Mouse (Mus musculus): Measurements from ENCODE around the gene Manbal. TPM values are rescaled to one million over a fixed set of nuclear protein-coding genes. Genes with fewer than 3 reads are reported as not detected.
A peak's percentile ranks its signal among the peaks of the same experiment; 100 is the strongest.

Manbal gene
- total RNA-seq (2014; rRNA removed) (3.3 and 3.8 TPM in 2 replicates), polyA plus RNA-seq (2012; rRNA removed) (28.5 and 31.9 TPM in 2 replicates)

DNA sequence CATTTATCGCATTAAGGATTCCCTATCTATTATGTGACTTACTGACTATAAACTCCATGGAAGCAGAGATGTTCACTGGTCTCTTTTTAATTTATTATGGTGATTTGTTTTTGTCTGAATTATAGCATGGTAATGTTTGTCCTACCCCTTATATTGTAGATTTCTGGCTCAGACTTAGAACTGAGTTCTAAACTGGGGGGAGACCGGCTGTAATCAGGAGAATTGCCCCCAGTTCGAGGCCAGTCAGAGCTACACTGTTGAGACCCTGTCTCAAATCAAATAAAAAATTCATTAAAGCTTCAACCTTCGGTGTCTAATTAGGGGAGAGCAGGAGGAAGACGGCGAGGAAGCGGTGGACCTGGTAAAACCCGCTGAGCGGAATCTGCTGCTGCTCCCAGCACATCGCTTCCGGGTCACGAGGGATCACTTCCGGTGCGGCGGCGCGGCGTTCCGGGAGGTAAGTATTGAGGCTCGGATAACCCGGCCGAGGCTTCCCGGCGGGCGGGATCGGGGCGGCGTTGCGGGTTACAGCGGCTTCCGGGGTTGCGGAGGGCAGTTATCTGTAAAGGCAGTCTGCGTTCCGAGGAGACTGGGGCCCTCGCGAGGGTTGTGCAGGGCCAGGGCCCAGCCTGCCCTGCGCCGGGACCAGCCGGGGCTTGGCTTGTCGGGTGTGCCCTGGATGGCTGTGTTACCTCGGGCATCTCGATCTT, at the start of gene Manbal:
Gene Manbal, plus strand, starts transcription at position 411 of the 710 bp plus-strand sequence.
- peak within 1 kb of the TSS; percentile 66 for H3K4me3 ChIP-seq (ENCODE audit: insufficient read depth, low read depth, low read length)
- H3K27me3 ChIP-seq (ENCODE audit: control insufficient read depth, insufficient read depth, low read length) = no peaks in the 10 kb centered on the region
- H3K79me2 ChIP-seq (ENCODE audit: control insufficient read depth, insufficient read depth, low read length) = no peaks in the 10 kb centered on the region; the same call in 1 of the 2 replicates
- peak within 1 kb of the TSS; percentile 79 for H3K9ac ChIP-seq (ENCODE audit: low read depth, low read length)
- DNase-seq (ENCODE audit: extremely low read depth, low read depth, low spot score) = peak; percentile 70
- TF ChIP-seq CTCF (IDR thresholded peaks at IDR 0.05; ENCODE audit: low read depth, low read length) = no peak
- TF ChIP-seq POLR2A (IDR thresholded peaks at IDR 0.05; ENCODE audit: extremely low read depth, insufficient read depth, low read length) = peak; percentile 58; the same call in 1 of the 2 replicates
- no peaks in the 10 kb centered on the region for H3K36me3 ChIP-seq (ENCODE audit: control insufficient read depth, insufficient read depth, low read length)
- H3K27ac ChIP-seq (replicated peaks; ENCODE audit: insufficient read depth, low read depth, low read length) = peak within 1 kb of the TSS; percentile 64
- peaks cover 3% of the 10 kb centered on the region for H3K4me1 ChIP-seq (ENCODE audit: control insufficient read depth, insufficient read depth, low read length)
- 4% methylated on average over 42 of the region's 42 CpGs for WGBS

DNA sequence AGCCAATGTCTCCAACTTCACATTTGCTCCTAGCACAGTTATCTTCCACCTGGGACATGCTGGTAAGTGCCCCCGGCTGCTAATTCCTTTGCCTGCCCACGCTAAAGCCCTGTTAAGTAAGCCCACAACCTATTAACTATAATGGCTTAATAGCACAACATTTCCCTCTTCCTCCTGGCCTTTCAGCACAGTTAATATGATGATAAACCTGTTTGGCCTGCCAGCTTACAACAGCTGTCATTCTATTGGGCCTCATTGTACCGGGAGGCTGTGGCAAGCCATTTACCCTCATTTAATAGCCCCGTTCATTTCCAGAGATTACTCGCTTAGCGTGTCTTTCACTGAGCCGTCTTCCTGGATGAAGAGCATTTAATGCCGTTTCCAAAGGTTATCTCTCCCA, 47.3 kb upstream of the Manbal start:
- H3K79me2 ChIP-seq (ENCODE audit: control insufficient read depth, insufficient read depth, low read length) = no peaks in the 10 kb centered on the region
- DNase-seq (ENCODE audit: extremely low read depth, low read depth, low spot score) = no peak
- no peak for TF ChIP-seq CTCF (IDR thresholded peaks at IDR 0.05; ENCODE audit: low read depth, low read length)
- TF ChIP-seq POLR2A (IDR thresholded peaks at IDR 0.05; ENCODE audit: extremely low read depth, insufficient read depth, low read length) = no peak
- no peak overlapping the region for H3K27ac ChIP-seq (replicated peaks; ENCODE audit: insufficient read depth, low read depth, low read length)
- no peaks in the 10 kb centered on the region for H3K27me3 ChIP-seq (ENCODE audit: control insufficient read depth, insufficient read depth, low read length)
- no peak overlapping the region for H3K9ac ChIP-seq (ENCODE audit: low read depth, low read length)
- H3K4me3 ChIP-seq (ENCODE audit: insufficient read depth, low read depth, low read length) = no peak overlapping the region
- 93% methylated on average over 8 of the region's 8 CpGs for WGBS
- peaks cover 46% of the 10 kb centered on the region for H3K36me3 ChIP-seq (ENCODE audit: control insufficient read depth, insufficient read depth, low read length)
- no peaks in the 10 kb centered on the region for H3K4me1 ChIP-seq (ENCODE audit: control insufficient read depth, insufficient read depth, low read length)

DNA sequence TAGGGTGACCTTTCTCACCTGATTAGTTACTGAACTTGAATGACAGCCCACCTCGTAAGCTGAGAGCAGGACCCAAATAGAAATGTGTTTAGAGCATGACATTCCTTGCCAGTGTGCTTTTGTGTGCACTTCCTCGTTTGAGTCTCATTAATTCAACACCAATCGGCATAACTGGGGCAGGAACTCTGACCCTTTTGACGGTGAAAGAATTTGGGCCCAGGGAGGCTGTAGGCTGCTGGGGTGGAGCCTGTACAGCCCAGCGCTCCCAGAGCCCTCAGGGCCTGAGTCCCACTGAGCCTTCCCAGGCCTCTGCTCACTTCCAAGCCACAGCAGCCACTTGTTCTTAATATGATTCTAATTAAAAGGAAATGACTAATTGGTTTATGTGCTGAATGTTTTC, 46.5 kb upstream of the Manbal start:
- Histone ChIP-seq H3K4me1 (ENCODE audit: control insufficient read depth, insufficient read depth, low read length) (no peaks in the 10 kb centered on the region), H3K27me3 (ENCODE audit: control insufficient read depth, insufficient read depth, low read length) (no peaks in the 10 kb centered on the region), H3K27ac (replicated peaks; ENCODE audit: insufficient read depth, low read depth, low read length) (no peak overlapping the region), H3K9ac (ENCODE audit: low read depth, low read length) (no peak overlapping the region), H3K36me3 (ENCODE audit: control insufficient read depth, insufficient read depth, low read length) (peaks cover 48% of the 10 kb centered on the region), H3K79me2 (ENCODE audit: control insufficient read depth, insufficient read depth, low read length) (no peaks in the 10 kb centered on the region), H3K4me3 (ENCODE audit: insufficient read depth, low read depth, low read length) (no peak overlapping the region)
- DNase-seq (ENCODE audit: extremely low read depth, low read depth, low spot score) = no peak
- WGBS = 74% methylated on average over 5 of the region's 5 CpGs
- no peak for TF ChIP-seq POLR2A (IDR thresholded peaks at IDR 0.05; ENCODE audit: extremely low read depth, insufficient read depth, low read length)
- TF ChIP-seq CTCF (IDR thresholded peaks at IDR 0.05; ENCODE audit: low read depth, low read length) = no peak

DNA sequence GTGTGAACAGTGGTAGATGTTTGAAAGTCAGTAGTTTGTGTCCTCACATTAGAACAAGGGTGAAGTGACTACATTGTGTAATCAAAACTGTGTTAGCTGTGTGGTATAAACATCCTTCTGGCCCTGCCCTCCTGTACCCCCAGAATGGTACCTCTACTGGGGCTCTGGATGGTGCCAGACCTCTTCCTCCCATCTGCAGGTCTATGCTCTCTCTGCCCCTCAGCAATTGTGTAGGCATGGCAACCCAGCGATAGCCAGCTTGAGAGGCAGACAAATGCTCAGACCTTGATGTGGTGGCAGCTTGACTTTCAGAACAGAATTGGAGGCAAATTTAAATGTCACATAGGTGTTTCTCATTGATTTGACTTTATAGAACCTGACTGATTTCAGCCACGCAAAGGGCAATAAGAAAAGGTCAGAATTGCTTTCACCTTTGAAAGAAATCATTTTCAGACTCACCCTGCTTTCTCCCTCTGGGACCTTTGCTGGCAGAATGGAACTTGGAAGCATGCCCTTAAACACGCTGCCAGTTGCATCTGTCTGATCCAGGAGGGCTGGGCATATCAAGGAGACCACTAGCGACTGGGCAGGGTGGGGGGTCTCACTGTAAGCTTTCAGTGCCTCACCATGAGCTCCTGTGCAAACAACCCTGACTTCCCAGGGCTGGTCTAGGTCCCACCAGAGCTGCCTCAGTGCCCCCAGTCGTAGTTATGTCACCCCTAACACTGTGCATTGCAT, 45.2 kb upstream of the Manbal start:
- Histone ChIP-seq H3K4me3 (ENCODE audit: insufficient read depth, low read depth, low read length) (no peak overlapping the region), H3K27me3 (ENCODE audit: control insufficient read depth, insufficient read depth, low read length) (no peaks in the 10 kb centered on the region), H3K4me1 (ENCODE audit: control insufficient read depth, insufficient read depth, low read length) (no peaks in the 10 kb centered on the region), H3K27ac (replicated peaks; ENCODE audit: insufficient read depth, low read depth, low read length) (no peak overlapping the region), H3K79me2 (ENCODE audit: control insufficient read depth, insufficient read depth, low read length) (no peaks in the 10 kb centered on the region), H3K36me3 (ENCODE audit: control insufficient read depth, insufficient read depth, low read length) (peaks cover 55% of the 10 kb centered on the region), H3K9ac (ENCODE audit: low read depth, low read length) (no peak overlapping the region)
- 77% methylated on average over 5 of the region's 5 CpGs for WGBS
- no peak for TF ChIP-seq CTCF (IDR thresholded peaks at IDR 0.05; ENCODE audit: low read depth, low read length)
- no peak for DNase-seq (ENCODE audit: extremely low read depth, low read depth, low spot score)

DNA sequence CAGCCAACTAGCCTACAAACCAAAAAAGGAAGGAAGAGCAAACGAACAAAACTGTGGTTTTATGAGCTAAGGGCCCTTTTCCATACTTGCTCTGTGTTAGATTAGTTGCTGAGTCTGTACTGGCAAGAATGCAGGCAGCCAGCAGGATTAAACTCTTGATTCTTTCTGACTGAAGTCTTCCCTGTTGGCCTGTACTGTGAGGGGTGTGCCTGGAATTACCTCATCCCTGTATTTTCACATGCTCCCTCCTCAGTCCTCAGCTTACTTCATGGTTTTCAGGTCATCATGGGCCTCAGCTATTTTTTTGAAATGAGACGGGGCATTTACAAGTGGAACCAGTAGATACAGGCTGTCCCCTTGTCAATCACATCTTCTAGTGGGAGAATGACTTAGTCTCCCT, 42.2 kb upstream of the Manbal start:
- Histone ChIP-seq H3K27me3 (ENCODE audit: control insufficient read depth, insufficient read depth, low read length) (no peaks in the 10 kb centered on the region), H3K36me3 (ENCODE audit: control insufficient read depth, insufficient read depth, low read length) (peaks cover 40% of the 10 kb centered on the region)
- TF ChIP-seq CTCF (IDR thresholded peaks at IDR 0.05; ENCODE audit: low read depth, low read length) (no peak), POLR2A (IDR thresholded peaks at IDR 0.05; ENCODE audit: extremely low read depth, insufficient read depth, low read length) (no peak)

DNA sequence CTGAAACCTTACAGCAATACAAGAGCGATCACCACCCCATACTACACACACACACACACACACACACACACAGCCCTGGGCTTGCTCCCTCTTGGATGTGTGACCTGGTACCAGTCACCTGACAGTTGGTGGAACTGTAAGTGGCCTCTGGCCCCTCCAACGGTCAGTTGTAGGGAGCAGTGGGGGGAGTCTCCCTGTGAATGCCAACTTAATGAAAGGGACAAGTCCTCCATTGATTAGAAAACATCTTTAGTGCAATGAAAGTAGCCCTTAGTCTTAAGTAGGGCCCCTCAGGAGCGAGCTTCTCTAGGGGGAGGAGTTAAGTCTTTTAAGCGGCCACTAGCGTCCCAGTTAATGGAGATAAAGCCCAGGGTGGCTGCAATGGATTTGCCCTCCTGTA, 39.3 kb upstream of the Manbal start:
- H3K4me3 ChIP-seq (ENCODE audit: insufficient read depth, low read depth, low read length) = no peak overlapping the region
- H3K36me3 ChIP-seq (ENCODE audit: control insufficient read depth, insufficient read depth, low read length) = peaks cover 24% of the 10 kb centered on the region
- TF ChIP-seq POLR2A (IDR thresholded peaks at IDR 0.05; ENCODE audit: extremely low read depth, insufficient read depth, low read length) (no peak), CTCF (IDR thresholded peaks at IDR 0.05; ENCODE audit: low read depth, low read length) (no peak)
- no peaks in the 10 kb centered on the region for H3K4me1 ChIP-seq (ENCODE audit: control insufficient read depth, insufficient read depth, low read length)
- no peak overlapping the region for H3K27ac ChIP-seq (replicated peaks; ENCODE audit: insufficient read depth, low read depth, low read length)
- H3K79me2 ChIP-seq (ENCODE audit: control insufficient read depth, insufficient read depth, low read length) = no peaks in the 10 kb centered on the region
- no peak for DNase-seq (ENCODE audit: extremely low read depth, low read depth, low spot score)
- H3K9ac ChIP-seq (ENCODE audit: low read depth, low read length) = no peak overlapping the region
- 85% methylated on average over 5 of the region's 5 CpGs for WGBS
- H3K27me3 ChIP-seq (ENCODE audit: control insufficient read depth, insufficient read depth, low read length) = no peaks in the 10 kb centered on the region

More for the DNA sequence above, 42.2 kb upstream of the Manbal start:
- Histone ChIP-seq H3K4me3 (ENCODE audit: insufficient read depth, low read depth, low read length) (no peak overlapping the region), H3K4me1 (ENCODE audit: control insufficient read depth, insufficient read depth, low read length) (no peaks in the 10 kb centered on the region), H3K9ac (ENCODE audit: low read depth, low read length) (no peak overlapping the region), H3K79me2 (ENCODE audit: control insufficient read depth, insufficient read depth, low read length) (no peaks in the 10 kb centered on the region), H3K27ac (replicated peaks; ENCODE audit: insufficient read depth, low read depth, low read length) (no peak overlapping the region)
- 92% methylated on average over 2 of the region's 2 CpGs for WGBS
- DNase-seq (ENCODE audit: extremely low read depth, low read depth, low spot score) = no peak

All from liver, adult 2 months (tissue).